Mouse (Mus musculus): ENCODE measurements at regions not wholly inside any gene's neighbourhood (a gene's known extent, or its start where the extent isn't known, plus 50 kb on each side); places are given as distances from the start of the nearest gene placed in this dataset.

DNA sequence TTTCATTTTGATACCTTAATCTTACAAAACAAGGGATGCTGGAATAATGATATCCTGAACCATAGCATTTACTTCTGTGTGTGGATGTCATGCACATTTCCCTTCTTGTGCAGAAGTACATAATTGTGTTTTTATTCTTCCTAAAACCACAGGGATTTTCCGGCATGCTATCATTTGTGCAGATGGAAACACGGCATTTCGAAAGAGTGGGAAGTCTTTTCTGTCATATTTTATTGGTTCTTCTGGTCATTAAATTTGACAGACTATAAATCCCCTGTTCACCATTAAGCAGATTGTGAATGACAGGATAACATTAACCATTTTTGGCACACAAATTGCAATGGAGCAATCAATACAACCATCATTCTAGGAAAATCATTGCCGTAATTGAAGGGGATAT, 532.7 kb upstream of the C030005K15Rik start:
- TF ChIP-seq CTCF (IDR thresholded peaks at IDR 0.05; ENCODE audit: borderline replicate concordance, insufficient read depth, low read depth, low read length) (no peak), POLR2A (IDR thresholded peaks at IDR 0.05; ENCODE audit: borderline replicate concordance, insufficient read depth, low read length) (no peak)

All from cerebellum, adult 2 months (tissue).